Mouse (Mus musculus): ENCODE measurements around the gene Hspg2. TPM values are rescaled to one million over a fixed set of nuclear protein-coding genes. Genes with fewer than 3 reads are reported as not detected.

Gene Hspg2
- total and polyA plus RNA-seq, 3 experiments, result 0.05 TPM; not detected in 2

GRCm38 (mm10) chr4:137476065-137476760, 7.6 kb downstream of the Hspg2 start:
- DNase-seq (ENCODE audit: low spot score) (no peak), ATAC-seq (ENCODE audit: extremely low read depth, insufficient number of reproducible peaks, low FRiP score, poor library complexity, severe bottlenecking) (no peak)
- H3K36me3 ChIP-seq (replicated peaks), result no peaks in the 10 kb centered on the region
- H3K4me1 ChIP-seq (ENCODE audit: insufficient read depth, low read depth, low read length), result no peaks in the 10 kb centered on the region
- no peaks in the 10 kb centered on the region for H3K9me3 ChIP-seq (replicated peaks)
- no peak overlapping the region for H3K4me3 ChIP-seq (ENCODE audit: low read depth, low read length)
- peaks cover 10% of the 10 kb centered on the region; the same call in 1 of the 2 replicates for H3K27me3 ChIP-seq (ENCODE audit: insufficient read depth, low read length)
- TF ChIP-seq POLR2AphosphoS5 (IDR thresholded peaks at IDR 0.05; ENCODE audit: insufficient replicate concordance, low read depth, low read length), result no peak
- TF ChIP-seq GATA1 (IDR thresholded peaks at IDR 0.05; ENCODE audit: borderline replicate concordance, low read length), result no peak
- no peak for TF ChIP-seq TAL1 (conservative IDR thresholded peaks at IDR 0.05; ENCODE audit: low read depth, low read length)
- no peak for TF ChIP-seq GATA2 (IDR thresholded peaks at IDR 0.05; ENCODE audit: borderline replicate concordance, low read depth, low read length)
- TF ChIP-seq CTCF (IDR thresholded peaks at IDR 0.05; ENCODE audit: low read depth, low read length), result no peak

- no peak for DNase-seq (ENCODE audit: low spot score)
- Histone ChIP-seq H3K9me3 (replicated peaks) (no peaks in the 10 kb centered on the region), H3K4me1 (ENCODE audit: insufficient read depth, low read depth, low read length) (no peaks in the 10 kb centered on the region), H3K4me3 (ENCODE audit: low read depth, low read length) (no peak overlapping the region), H3K27me3 (ENCODE audit: insufficient read depth, low read length) (peaks cover 10% of the 10 kb centered on the region; the same call in 1 of the 2 replicates), H3K36me3 (replicated peaks) (no peaks in the 10 kb centered on the region)
- ATAC-seq (ENCODE audit: extremely low read depth, insufficient number of reproducible peaks, low FRiP score, poor library complexity, severe bottlenecking), result no peak
- TF ChIP-seq CTCF (IDR thresholded peaks at IDR 0.05; ENCODE audit: low read depth, low read length) (no peak), GATA1 (IDR thresholded peaks at IDR 0.05; ENCODE audit: borderline replicate concordance, low read length) (no peak), POLR2AphosphoS5 (IDR thresholded peaks at IDR 0.05; ENCODE audit: insufficient replicate concordance, low read depth, low read length) (no peak), GATA2 (IDR thresholded peaks at IDR 0.05; ENCODE audit: borderline replicate concordance, low read depth, low read length) (no peak), TAL1 (conservative IDR thresholded peaks at IDR 0.05; ENCODE audit: low read depth, low read length) (no peak)
These were observed 8.2 kb downstream of the Hspg2 start for GRCm38 (mm10) chr4:137476761-137477237.

- H3K9me3 ChIP-seq (replicated peaks), result no peaks in the 10 kb centered on the region
- no peaks in the 10 kb centered on the region for H3K36me3 ChIP-seq (replicated peaks)
- no peak overlapping the region for H3K4me3 ChIP-seq (ENCODE audit: low read depth, low read length)
- TF ChIP-seq GATA1 (IDR thresholded peaks at IDR 0.05; ENCODE audit: borderline replicate concordance, low read length), result no peak
- TF ChIP-seq GATA2 (IDR thresholded peaks at IDR 0.05; ENCODE audit: borderline replicate concordance, low read depth, low read length), result no peak
- TF ChIP-seq TAL1 (conservative IDR thresholded peaks at IDR 0.05; ENCODE audit: low read depth, low read length), result no peak
- no peak for TF ChIP-seq CTCF (IDR thresholded peaks at IDR 0.05; ENCODE audit: low read depth, low read length)
- no peak for TF ChIP-seq POLR2AphosphoS5 (IDR thresholded peaks at IDR 0.05; ENCODE audit: insufficient replicate concordance, low read depth, low read length)
- H3K4me1 ChIP-seq (ENCODE audit: insufficient read depth, low read depth, low read length), result no peaks in the 10 kb centered on the region
- DNase-seq (ENCODE audit: low spot score) (no peak), ATAC-seq (ENCODE audit: extremely low read depth, insufficient number of reproducible peaks, low FRiP score, poor library complexity, severe bottlenecking) (no peak)
- H3K27me3 ChIP-seq (ENCODE audit: insufficient read depth, low read length), result peaks cover 10% of the 10 kb centered on the region; the same call in 1 of the 2 replicates
These were observed 9.0 kb downstream of the Hspg2 start for GRCm38 (mm10) chr4:137477611-137478010.

- DNase-seq (ENCODE audit: low spot score) (no peak), ATAC-seq (ENCODE audit: extremely low read depth, insufficient number of reproducible peaks, low FRiP score, poor library complexity, severe bottlenecking) (no peak)
- Histone ChIP-seq H3K36me3 (replicated peaks) (no peaks in the 10 kb centered on the region), H3K4me3 (ENCODE audit: low read depth, low read length) (no peak overlapping the region), H3K9me3 (replicated peaks) (no peaks in the 10 kb centered on the region), H3K27me3 (ENCODE audit: insufficient read depth, low read length) (peaks cover 10% of the 10 kb centered on the region; the same call in 1 of the 2 replicates), H3K4me1 (ENCODE audit: insufficient read depth, low read depth, low read length) (no peaks in the 10 kb centered on the region)
- TF ChIP-seq POLR2AphosphoS5 (IDR thresholded peaks at IDR 0.05; ENCODE audit: insufficient replicate concordance, low read depth, low read length) (no peak), GATA2 (IDR thresholded peaks at IDR 0.05; ENCODE audit: borderline replicate concordance, low read depth, low read length) (no peak), CTCF (IDR thresholded peaks at IDR 0.05; ENCODE audit: low read depth, low read length) (no peak), TAL1 (conservative IDR thresholded peaks at IDR 0.05; ENCODE audit: low read depth, low read length) (no peak), GATA1 (IDR thresholded peaks at IDR 0.05; ENCODE audit: borderline replicate concordance, low read length) (no peak)
These were observed 9.7 kb downstream of the Hspg2 start for GRCm38 (mm10) chr4:137478306-137478705.

- TF ChIP-seq CTCF (IDR thresholded peaks at IDR 0.05; ENCODE audit: low read depth, low read length) (no peak), TAL1 (conservative IDR thresholded peaks at IDR 0.05; ENCODE audit: low read depth, low read length) (no peak), GATA1 (IDR thresholded peaks at IDR 0.05; ENCODE audit: borderline replicate concordance, low read length) (no peak), POLR2AphosphoS5 (IDR thresholded peaks at IDR 0.05; ENCODE audit: insufficient replicate concordance, low read depth, low read length) (no peak), GATA2 (IDR thresholded peaks at IDR 0.05; ENCODE audit: borderline replicate concordance, low read depth, low read length) (no peak)
- ATAC-seq (ENCODE audit: extremely low read depth, insufficient number of reproducible peaks, low FRiP score, poor library complexity, severe bottlenecking) (no peak), DNase-seq (ENCODE audit: low spot score) (no peak)
- peaks cover 6% of the 10 kb centered on the region; the same call in 1 of the 2 replicates for H3K27me3 ChIP-seq (ENCODE audit: insufficient read depth, low read length)
- no peaks in the 10 kb centered on the region for H3K4me1 ChIP-seq (ENCODE audit: insufficient read depth, low read depth, low read length)
- no peaks in the 10 kb centered on the region for H3K36me3 ChIP-seq (replicated peaks)
- H3K4me3 ChIP-seq (ENCODE audit: low read depth, low read length), result no peak overlapping the region
- H3K9me3 ChIP-seq (replicated peaks), result no peaks in the 10 kb centered on the region
These were observed 11.2 kb downstream of the Hspg2 start for GRCm38 (mm10) chr4:137479757-137480156.

GRCm38 (mm10) chr4:137480191-137480992, 11.8 kb downstream of the Hspg2 start:
- DNase-seq (ENCODE audit: low spot score) (no peak), ATAC-seq (ENCODE audit: extremely low read depth, insufficient number of reproducible peaks, low FRiP score, poor library complexity, severe bottlenecking) (no peak)
- H3K27me3 ChIP-seq (ENCODE audit: insufficient read depth, low read length), result peaks cover 5% of the 10 kb centered on the region; the same call in 1 of the 2 replicates
- H3K4me1 ChIP-seq (ENCODE audit: insufficient read depth, low read depth, low read length), result no peaks in the 10 kb centered on the region
- no peaks in the 10 kb centered on the region for H3K9me3 ChIP-seq (replicated peaks)
- TF ChIP-seq TAL1 (conservative IDR thresholded peaks at IDR 0.05; ENCODE audit: low read depth, low read length), result no peak
- no peak for TF ChIP-seq GATA1 (IDR thresholded peaks at IDR 0.05; ENCODE audit: borderline replicate concordance, low read length)
- no peak for TF ChIP-seq CTCF (IDR thresholded peaks at IDR 0.05; ENCODE audit: low read depth, low read length)
- no peak for TF ChIP-seq POLR2AphosphoS5 (IDR thresholded peaks at IDR 0.05; ENCODE audit: insufficient replicate concordance, low read depth, low read length)
- no peak for TF ChIP-seq GATA2 (IDR thresholded peaks at IDR 0.05; ENCODE audit: borderline replicate concordance, low read depth, low read length)
- H3K4me3 ChIP-seq (ENCODE audit: low read depth, low read length), result no peak overlapping the region
- no peaks in the 10 kb centered on the region for H3K36me3 ChIP-seq (replicated peaks)
